Mouse (Mus musculus) liver, embryonic 14.5 days (tissue): ENCODE results near the gene Cltb. TPM values are rescaled to one million over a fixed set of nuclear protein-coding genes. Genes with fewer than 3 reads are reported as not detected.

Experiments used
- ATAC-seq: fragments of 200-750 bp; cut with Nextera tagmentation; 2 replicates; pipeline ENCODE4 v1.8.0; 2017; ENCODE audit warnings: moderate number of reproducible peaks, mild to moderate bottlenecking, moderate library complexity; ENCODE audit not compliant: insufficient read depth
- DNase-seq, 3 experiments: peaks; one replicate each; pipeline ENCODE4 v3.0.0-alpha.2; 2012 to 2013; ENCODE audit warnings: low read depth in 3 of 3, low spot score in 3 of 3
- H3K27ac ChIP-seq: fragments of 300-500 bp; sonication (generic); 2 replicates; pipeline ENCODE4 v1.5.1; 2014; ENCODE audit warnings: moderate library complexity, mild to moderate bottlenecking, control low read depth, inconsistent platforms
- H3K27me3 ChIP-seq: fragments of 300-500 bp; sonication (generic); 2 replicates; pipeline ENCODE4 v1.6.1; 2014; ENCODE audit warnings: mild to moderate bottlenecking, low read length, moderate library complexity; ENCODE audit not compliant: control insufficient read depth, insufficient read depth
- H3K36me3 ChIP-seq: fragments of 300-500 bp; sonication (generic); replicated peaks from 2 replicates; pipeline ENCODE4 v1.6.1; 2014; ENCODE audit warnings: low read depth; ENCODE audit not compliant: control insufficient read depth, insufficient read depth
- H3K4me1 ChIP-seq, 2 experiments: fragments of 200-500 bp in 1 of 2; fragments of 300-500 bp in 1 of 2; sonication (generic) in 1 of 2; replicated peaks; 2 replicates each; pipeline ENCODE4 v1.6.1; 2012 to 2014; ENCODE audit warnings: antibody characterized with exemption in 1 of 2, inconsistent platforms in 1 of 2, low read length in 1 of 2; ENCODE audit not compliant: control insufficient read depth in 2 of 2, insufficient read depth in 2 of 2
- H3K4me2 ChIP-seq: fragments of 300-500 bp; sonication (generic); 2 replicates; pipeline ENCODE4 v1.6.1; 2014; ENCODE audit warnings: low read depth, mild to moderate bottlenecking, control low read depth, moderate library complexity
- H3K4me3 ChIP-seq, 2 experiments: fragments of 200-500 bp in 1 of 2; fragments of 300-500 bp in 1 of 2; sonication (generic) in 1 of 2; 2 replicates each; pipeline ENCODE4 v1.5.1; 2012 to 2014; ENCODE audit warnings: low read depth in 2 of 2, low read length in 2 of 2, mild to moderate bottlenecking in 2 of 2, control low read depth in 1 of 2, inconsistent platforms in 1 of 2, moderate library complexity in 1 of 2; ENCODE audit not compliant: insufficient read depth in 1 of 2
- H3K9ac ChIP-seq: fragments of 300-500 bp; sonication (generic); replicated peaks from 2 replicates; pipeline ENCODE4 v1.6.1; 2014; ENCODE audit warnings: mild to moderate bottlenecking, control low read depth, moderate library complexity
- H3K9me3 ChIP-seq: fragments of 300-500 bp; sonication (generic); 2 replicates; pipeline ENCODE4 v1.6.1; 2016; ENCODE audit warnings: low read length, mixed read lengths; ENCODE audit not compliant: control insufficient read depth
- CTCF ChIP-seq: IDR thresholded peaks from 2 replicates; pipeline ENCODE4 v1.5.1; 2016; ENCODE audit warnings: antibody characterized with exemption, low read depth, control low read depth
- EP300 ChIP-seq: IDR thresholded peaks from 2 replicates; pipeline ENCODE4 v1.6.1; 2016; ENCODE audit warnings: antibody characterized with exemption, low read depth
- WGBS: fragments of 180-500 bp; shearing (Covaris S2); extraction: QIAGEN DNeasy Blood & Tissue Kit; methylation state at CpG from one replicate; pipeline ENCODE4 v1.1.7; 2014; ENCODE audit not compliant: insufficient replicate concordance; 5-methylcytosine and 5-hydroxymethylcytosine counted together
- polyA plus RNA-seq, 2 experiments: library from polyadenylated mRNA; depleted of rRNA in 1 of 2; stranded (reverse) in 1 of 2; unstranded in 1 of 2; fragments of >200 nt; fragmentation: Nextera tagmentation in 1 of 2; extraction: Ambion mirVana in 1 of 2; gene quantifications; 2 replicates each; pipeline versions ENCODE4 v1.2.1 to v1.2.3; 2012 to 2014

The Cltb gene
- polyA plus RNA-seq, 2 experiments, result 15.2 to 30.6 TPM

DNA sequence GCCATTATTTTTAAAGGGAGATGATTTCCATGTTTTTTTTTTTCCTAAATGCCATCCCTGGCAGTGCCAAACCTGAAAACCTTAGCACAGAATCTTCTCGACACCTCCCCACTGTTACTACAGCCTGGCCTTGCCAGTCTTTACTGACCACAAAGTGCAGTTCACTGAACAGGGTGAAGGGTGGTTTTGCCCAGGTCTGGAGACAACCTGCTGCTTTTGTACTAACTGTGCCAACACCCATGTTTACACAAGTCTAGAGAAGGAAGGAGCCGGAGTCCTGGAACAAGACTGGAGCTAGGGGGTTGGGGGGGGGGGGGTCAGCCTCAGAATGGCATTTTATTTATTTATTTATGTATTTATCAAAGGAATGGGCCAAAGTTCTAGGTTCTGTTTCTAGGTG lies 29.8 kb downstream of the Cltb start:
- no peak overlapping the region for H3K4me2 ChIP-seq
- no peaks in the 10 kb centered on the region; a peak in 1 of 4 replicates for H3K4me1 ChIP-seq
- no peaks in the 10 kb centered on the region for H3K27me3 ChIP-seq
- no peak for ATAC-seq
- peaks cover 23% of the 10 kb centered on the region for H3K36me3 ChIP-seq
- H3K4me3 ChIP-seq, result no peak overlapping the region
- TF ChIP-seq EP300, result no peak
- no peak for TF ChIP-seq CTCF
- no peak for DNase-seq
- H3K27ac ChIP-seq, result no peak overlapping the region
- H3K9ac ChIP-seq, result no peak overlapping the region
- H3K9me3 ChIP-seq, result no peaks in the 10 kb centered on the region
- 66% methylated on average over 2 of the region's 2 CpGs for WGBS

DNA sequence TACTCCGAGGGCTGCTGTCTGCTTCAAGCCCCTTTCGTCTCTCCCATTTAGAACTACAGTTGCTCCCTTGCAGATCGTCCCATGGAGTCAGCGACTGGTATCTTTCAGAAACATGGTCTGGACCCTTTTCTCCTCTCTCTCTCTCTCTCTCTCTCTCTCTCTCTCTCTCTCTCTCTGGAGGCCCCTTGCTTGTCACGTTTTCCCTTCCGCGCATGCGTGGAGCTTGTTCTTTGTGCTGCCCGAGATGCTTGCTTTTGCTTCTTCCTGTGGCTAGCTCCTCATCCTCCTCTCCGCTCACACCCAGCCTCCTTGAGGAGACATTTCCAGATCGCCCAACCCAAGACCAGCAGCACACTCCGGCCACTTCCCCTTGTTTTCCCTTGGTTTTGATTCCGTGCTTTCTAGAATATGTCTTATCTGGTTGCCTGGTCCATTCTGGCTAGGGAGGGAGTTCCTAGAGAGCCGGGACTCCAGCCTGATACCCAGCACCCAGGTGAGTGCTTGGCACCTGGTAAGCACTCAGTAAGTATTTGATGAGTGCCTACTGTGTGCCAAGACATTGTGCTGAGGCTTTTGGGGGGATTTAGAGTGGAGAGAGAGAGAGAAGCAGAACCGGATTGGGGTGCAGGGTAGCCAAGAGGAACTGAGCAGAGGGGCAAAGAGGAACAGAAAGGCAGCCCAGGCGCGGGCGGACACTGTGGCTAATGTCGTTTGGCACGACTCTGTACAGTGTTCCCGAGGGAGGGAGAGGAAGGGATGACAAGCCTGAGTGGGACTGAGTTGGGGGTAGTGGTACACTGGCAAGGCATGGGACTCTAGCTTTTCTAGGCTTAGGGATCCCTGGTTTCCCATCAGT lies 33.3 kb downstream of the Cltb start:
- ATAC-seq, result no peak
- Histone ChIP-seq H3K27me3 (no peaks in the 10 kb centered on the region; the same call in 1 of the 2 replicates), H3K27ac (no peak overlapping the region), H3K4me2 (no peak overlapping the region), H3K9me3 (no peaks in the 10 kb centered on the region), H3K36me3 (peaks cover 3% of the 10 kb centered on the region; the same call in 1 of the 2 replicates), H3K9ac (no peak overlapping the region), H3K4me1 (peaks cover 5 to 6% of the 10 kb centered on the region in 2 experiments; a peak in 3 of 4 replicates), H3K4me3 (no peak overlapping the region)
- TF ChIP-seq EP300 (no peak), CTCF (no peak)
- no peak for DNase-seq
- 64% methylated on average over 21 of the region's 21 CpGs for WGBS

DNA sequence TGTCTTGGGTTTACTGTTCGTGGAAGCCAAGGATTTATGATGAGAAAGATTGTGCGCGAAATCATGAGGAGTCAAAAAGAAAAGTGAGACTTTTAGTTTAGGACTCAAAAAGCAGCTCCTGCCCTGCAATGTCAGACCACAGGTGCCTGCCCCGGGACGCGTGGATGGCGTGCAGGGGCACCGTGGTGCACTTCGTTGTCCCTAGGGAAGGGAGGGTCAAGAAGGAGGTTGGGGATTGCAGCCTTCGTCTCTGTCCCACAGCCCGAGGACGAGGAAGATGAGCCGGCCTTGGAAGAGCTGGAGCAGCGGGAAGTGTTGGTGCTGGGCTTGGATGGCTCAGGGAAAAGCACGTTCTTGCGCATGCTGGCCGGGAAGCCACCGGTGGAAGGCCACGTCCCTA lies 35.7 kb downstream of the Cltb start:
- Histone ChIP-seq H3K4me3 (peak overlapping the region; percentile 64 to 79), H3K36me3 (no peaks in the 10 kb centered on the region), H3K27ac (no peak overlapping the region), H3K4me1 (peaks cover 5 to 6% of the 10 kb centered on the region in 2 experiments; a peak in 3 of 4 replicates), H3K4me2 (peak overlapping the region; percentile 94), H3K27me3 (no peaks in the 10 kb centered on the region; the same call in 1 of the 2 replicates), H3K9me3 (no peaks in the 10 kb centered on the region), H3K9ac (peak overlapping the region; percentile 72)
- no peak for DNase-seq
- TF ChIP-seq CTCF, result no peak
- TF ChIP-seq EP300, result no peak
- WGBS, result 6% methylated on average over 19 of the region's 19 CpGs
- ATAC-seq, result no peak

DNA sequence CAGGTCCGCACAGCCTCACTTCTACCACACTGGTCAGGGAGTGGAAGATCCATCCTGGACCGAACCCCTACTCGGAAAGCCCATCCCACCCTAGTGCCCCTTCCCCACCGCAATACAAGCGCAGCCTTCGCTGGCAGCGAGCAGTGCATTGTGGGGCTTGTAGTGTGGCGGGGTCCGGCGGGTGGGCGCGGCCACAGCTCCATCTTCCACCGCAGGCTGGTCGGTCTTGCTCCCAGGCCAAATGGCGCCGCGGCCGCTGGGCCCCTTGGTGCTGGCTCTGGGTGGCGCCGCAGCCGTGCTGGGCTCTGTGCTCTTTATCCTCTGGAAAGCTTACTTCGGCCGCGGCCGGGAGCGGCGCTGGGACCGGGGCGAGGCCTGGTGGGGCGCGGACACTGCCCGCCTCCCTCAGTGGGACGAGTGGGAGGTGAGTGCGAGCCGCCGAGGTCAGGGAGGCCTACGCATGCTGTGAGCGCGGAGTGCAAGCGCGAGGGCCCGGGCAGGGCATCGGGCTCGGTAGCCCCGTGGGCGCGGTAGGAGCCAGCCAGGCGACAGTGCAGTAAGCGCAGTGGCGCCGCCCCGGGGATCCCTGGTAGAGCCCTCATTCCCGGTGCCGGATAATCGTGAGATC lies 36.2 kb downstream of the Cltb start, which contains the start of gene Arl10:
Gene Arl10 (plus strand): TSS at position 162 of the 628 bp plus-strand sequence.
- peak within 1 kb of the TSS; percentile 64 to 79 for H3K4me3 ChIP-seq
- TF ChIP-seq CTCF, result peak; percentile 30
- no peak for TF ChIP-seq EP300
- no peaks in the 10 kb centered on the region for H3K9me3 ChIP-seq
- DNase-seq, result no peak
- peak within 1 kb of the TSS; percentile 94 for H3K4me2 ChIP-seq
- H3K27me3 ChIP-seq, result no peaks in the 10 kb centered on the region; the same call in 1 of the 2 replicates
- under 1% methylated on average over 53 of the region's 55 CpGs for WGBS
- ATAC-seq, result peak; percentile 75
- peaks cover 5 to 6% of the 10 kb centered on the region in 2 experiments; a peak in 3 of 4 replicates for H3K4me1 ChIP-seq
- no peak within 1 kb of the TSS for H3K27ac ChIP-seq
- no peaks in the 10 kb centered on the region for H3K36me3 ChIP-seq
- peak within 1 kb of the TSS; percentile 72 for H3K9ac ChIP-seq

DNA sequence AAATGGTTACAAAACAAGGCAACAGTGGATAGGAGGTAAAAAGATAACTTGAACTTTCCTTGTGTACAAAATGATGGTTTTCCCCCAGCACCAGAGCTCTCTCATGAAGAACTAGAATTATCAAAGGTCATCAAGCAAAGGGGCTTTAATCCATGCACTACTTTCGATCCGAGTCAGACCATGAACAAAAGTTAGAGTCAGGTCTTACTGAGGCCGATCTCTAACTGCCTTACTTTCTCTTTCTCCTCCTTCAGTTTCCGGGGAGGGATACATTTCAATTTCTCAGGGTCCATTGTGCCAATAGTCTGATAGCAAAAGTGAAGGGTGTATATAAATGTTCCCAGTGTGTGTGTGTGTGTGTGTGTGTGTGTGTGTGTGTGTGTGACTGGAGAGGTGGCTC lies 38.5 kb downstream of the Cltb start:
- Histone ChIP-seq H3K4me1 (peaks cover 5 to 10% of the 10 kb centered on the region in 2 experiments; a peak in 3 of 4 replicates), H3K4me3 (no peak overlapping the region), H3K9me3 (no peaks in the 10 kb centered on the region), H3K4me2 (no peak overlapping the region), H3K9ac (no peak overlapping the region), H3K27me3 (no peaks in the 10 kb centered on the region; the same call in 1 of the 2 replicates), H3K36me3 (no peaks in the 10 kb centered on the region), H3K27ac (no peak overlapping the region)
- ATAC-seq (no peak), DNase-seq (no peak)
- TF ChIP-seq CTCF (no peak), EP300 (no peak)
- 62% methylated on average over 4 of the region's 4 CpGs for WGBS
